Mouse (Mus musculus) adrenal gland, adult (tissue): Measurements from ENCODE around the gene Slc3a1.

ENCODE experiments used
- DNase-seq, 2 experiments: peaks; one replicate each; pipeline ENCODE4 v3.0.0; 2022 to 2023; ENCODE audit warnings: low spot score in 1 of 2; ENCODE audit not compliant: inconsistent age in 2 of 2

Slc3a1 gene

GRCm38 (mm10) chr17:85028093-85028739, at the start of gene Slc3a1:
TSS of gene Slc3a1 (plus strand) at chr17:85028376.
- no peak for DNase-seq

- no peak for DNase-seq
Measured at GRCm38 (mm10) chr17:84981721-84982120, 46.5 kb upstream of the Slc3a1 start.

GRCm38 (mm10) chr17:84982735-84983134, 45.4 kb upstream of the Slc3a1 start:
- DNase-seq: no peak

- DNase-seq: no peak
Measured at GRCm38 (mm10) chr17:84986368-84986767, 41.8 kb upstream of the Slc3a1 start.

- no peak for DNase-seq
Measured at GRCm38 (mm10) chr17:84987834-84988410, 40.3 kb upstream of the Slc3a1 start.

GRCm38 (mm10) chr17:84988514-84988913, 39.7 kb upstream of the Slc3a1 start:
- DNase-seq: no peak

GRCm38 (mm10) chr17:84995844-84996243, 32.3 kb upstream of the Slc3a1 start:
- DNase-seq: no peak

- no peak for DNase-seq
Measured at GRCm38 (mm10) chr17:84997639-84998038, 30.5 kb upstream of the Slc3a1 start.

GRCm38 (mm10) chr17:84999636-85000035, 28.5 kb upstream of the Slc3a1 start:
- DNase-seq: no peak

GRCm38 (mm10) chr17:85013485-85013884, 14.7 kb upstream of the Slc3a1 start:
- DNase-seq: no peak

- no peak for DNase-seq
Measured at GRCm38 (mm10) chr17:85014632-85015031, 13.5 kb upstream of the Slc3a1 start.

GRCm38 (mm10) chr17:85018344-85018743, 9.8 kb upstream of the Slc3a1 start:
- DNase-seq: no peak

- peak; percentile 50 to 78 for DNase-seq
Measured at GRCm38 (mm10) chr17:85018794-85019193, 9.4 kb upstream of the Slc3a1 start.

- DNase-seq: no peak
Measured at GRCm38 (mm10) chr17:85020343-85020742, 7.8 kb upstream of the Slc3a1 start.

- DNase-seq: peak in 1 of 2 experiments; percentile 80
Measured at GRCm38 (mm10) chr17:85023247-85024167, 4.7 kb upstream of the Slc3a1 start.

- DNase-seq: no peak
Measured at GRCm38 (mm10) chr17:85024237-85024636, 3.9 kb upstream of the Slc3a1 start.

GRCm38 (mm10) chr17:85025151-85025550, 3.0 kb upstream of the Slc3a1 start:
- no peak for DNase-seq

GRCm38 (mm10) chr17:85026436-85026835, 1.7 kb upstream of the Slc3a1 start:
- DNase-seq: no peak

GRCm38 (mm10) chr17:85027247-85027646, 929 bp upstream of the Slc3a1 start:
- no peak for DNase-seq

- no peak for DNase-seq
Measured at GRCm38 (mm10) chr17:85028797-85029196, 621 bp downstream of the Slc3a1 start.

GRCm38 (mm10) chr17:85030651-85031050, 2.5 kb downstream of the Slc3a1 start:
- no peak for DNase-seq

GRCm38 (mm10) chr17:85033087-85033486, 4.9 kb downstream of the Slc3a1 start:
- DNase-seq: no peak
